Mouse (Mus musculus) cerebellum, postnatal 4 days (tissue): ENCODE results near the gene Gpr162.
"Not testable (repeated sequence)": the region's sequence is repeated elsewhere in the genome, so short reads cannot be mapped to it uniquely, and the experiment has no call there.

Experiments used
- DNase-seq, 2 experiments: peaks; one replicate each; pipeline ENCODE4 v3.0.0; 2022; ENCODE audit warnings: low spot score in 2 of 2, mixed read lengths in 1 of 2

The Gpr162 gene

DNA sequence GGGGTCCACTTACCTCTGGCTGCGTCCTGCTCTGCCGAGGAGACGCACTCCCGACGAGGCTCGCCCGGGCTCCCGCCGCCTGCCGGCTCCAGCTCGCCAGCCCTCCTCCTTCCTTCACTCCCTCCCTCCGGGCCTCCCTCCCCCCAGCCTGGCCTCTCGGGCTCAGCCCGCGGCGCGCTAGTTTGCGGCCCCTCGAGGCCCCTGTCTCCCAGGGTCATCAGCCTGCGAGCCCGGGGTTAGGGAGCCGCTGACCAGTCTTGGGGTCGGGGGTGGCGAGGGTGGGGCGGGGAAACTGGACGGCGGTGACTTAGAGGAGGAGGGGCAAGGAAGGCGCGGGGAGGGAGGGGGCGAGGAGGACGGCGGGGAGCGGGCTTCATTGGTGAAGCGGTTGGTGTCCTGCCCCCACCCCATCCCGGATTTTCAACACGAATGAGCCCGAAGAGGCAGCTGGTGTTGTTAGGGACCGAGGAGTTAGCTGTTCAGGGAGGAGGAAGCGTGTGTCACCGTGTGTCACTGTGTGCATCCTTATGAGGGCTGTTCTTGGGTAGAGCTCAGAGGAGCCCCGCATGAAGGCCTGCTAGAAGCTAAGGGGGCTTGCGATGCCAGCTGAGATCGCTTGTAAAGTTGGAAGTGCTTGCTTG lies at the start of gene Gpr162:
Gpr162 (minus strand) TSS at position 326 of the 641 bp plus-strand sequence.
- DNase-seq, result peak in 1 of 2 experiments; percentile 63

DNA sequence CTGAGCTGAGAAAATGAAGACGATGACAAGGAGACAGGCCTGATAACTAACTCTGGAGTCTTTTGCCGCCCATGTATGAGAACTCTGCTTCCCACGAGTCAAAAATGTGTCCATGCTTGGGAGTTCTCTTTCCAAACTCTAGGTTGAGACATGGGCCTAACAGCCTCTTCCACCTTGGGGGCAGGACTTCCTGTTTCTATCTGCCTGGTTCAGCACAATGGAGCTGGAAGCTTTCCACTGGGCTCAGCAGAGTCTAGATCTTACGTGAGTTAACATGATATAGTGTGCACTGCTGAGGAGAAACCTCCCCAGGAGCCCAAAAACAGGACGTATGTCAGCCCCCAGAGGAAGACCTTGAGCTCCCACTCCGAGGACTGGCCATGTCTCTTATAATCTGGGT lies 49.4 kb upstream of the Gpr162 start:
- no peak for DNase-seq

DNA sequence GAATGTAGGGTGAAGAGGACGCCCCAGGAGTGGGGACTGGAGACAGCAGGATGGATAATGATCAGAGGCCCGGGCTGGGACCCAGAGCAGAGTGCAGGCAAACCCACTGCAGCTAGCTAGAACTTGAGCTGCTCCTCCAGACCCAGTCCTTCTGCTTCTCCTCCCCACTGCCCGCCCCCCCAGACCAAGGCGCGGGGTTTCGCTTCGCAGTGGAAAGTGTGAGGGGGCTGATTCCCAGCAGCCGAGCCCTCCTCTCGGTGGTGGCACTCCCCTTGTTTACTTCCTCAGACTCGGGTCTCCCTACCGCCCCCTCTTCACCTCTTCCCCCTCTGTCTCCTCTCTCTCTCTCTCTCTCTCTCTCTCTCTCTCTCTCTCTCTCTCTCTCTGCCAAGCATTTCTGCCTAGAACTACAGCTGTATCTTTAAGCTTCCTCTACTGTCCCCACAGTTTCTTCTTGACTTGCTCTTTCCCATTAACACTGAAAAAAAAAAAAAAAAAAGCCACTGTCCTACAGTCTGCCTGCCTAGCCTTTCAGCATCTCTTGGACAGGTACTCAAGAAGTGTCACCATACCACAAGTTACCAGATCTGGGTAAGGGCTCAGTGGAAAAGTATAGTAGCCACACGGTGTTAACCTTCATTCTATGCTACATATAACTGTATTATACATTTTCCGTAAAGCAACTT lies 47.9 kb upstream of the Gpr162 start, which contains the start of gene Lag3:
Lag3 (minus strand) TSS at position 173 of the 686 bp plus-strand sequence.
- DNase-seq, result no peak

DNA sequence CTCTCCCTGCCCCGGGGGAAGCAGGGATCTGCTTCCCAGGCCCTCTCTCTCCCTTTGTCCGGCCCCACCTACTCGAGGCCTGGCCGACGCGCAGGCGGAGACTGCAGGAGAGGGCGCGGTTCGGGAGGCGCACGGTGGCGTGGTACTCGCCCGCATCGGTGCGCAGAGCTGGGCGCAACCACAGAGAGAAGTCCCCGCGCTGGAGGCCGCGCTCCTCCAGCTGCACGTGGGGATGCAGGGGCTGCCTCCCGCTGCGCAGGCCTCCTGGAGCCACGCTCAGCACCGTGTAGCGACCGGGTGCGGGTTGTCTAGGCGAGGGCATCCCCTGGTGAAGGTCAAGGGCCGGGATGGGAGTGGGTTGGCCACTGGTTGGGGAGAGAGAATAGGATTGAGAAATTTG lies 46.2 kb upstream of the Gpr162 start:
- DNase-seq, result no peak

DNA sequence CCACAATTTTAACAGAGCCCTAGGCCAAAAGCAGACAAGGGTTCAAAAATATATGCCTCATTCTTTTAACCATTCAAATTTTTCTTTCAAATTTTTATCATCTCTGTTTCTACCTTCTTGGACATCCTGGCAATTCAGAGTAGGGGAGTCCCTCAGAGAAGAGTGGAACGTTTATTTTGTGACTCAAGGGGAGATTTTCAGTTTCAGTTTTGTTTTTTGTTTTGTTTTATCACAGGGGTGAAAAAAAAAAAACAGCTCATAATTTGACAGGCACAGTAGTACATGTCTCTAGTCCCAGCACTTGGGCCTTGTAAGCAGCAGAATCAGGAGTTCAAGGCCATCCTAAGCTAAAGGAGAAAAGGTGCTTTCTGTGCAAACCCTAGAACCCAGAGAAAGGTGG lies 44.0 kb upstream of the Gpr162 start:
- no peak for DNase-seq

DNA sequence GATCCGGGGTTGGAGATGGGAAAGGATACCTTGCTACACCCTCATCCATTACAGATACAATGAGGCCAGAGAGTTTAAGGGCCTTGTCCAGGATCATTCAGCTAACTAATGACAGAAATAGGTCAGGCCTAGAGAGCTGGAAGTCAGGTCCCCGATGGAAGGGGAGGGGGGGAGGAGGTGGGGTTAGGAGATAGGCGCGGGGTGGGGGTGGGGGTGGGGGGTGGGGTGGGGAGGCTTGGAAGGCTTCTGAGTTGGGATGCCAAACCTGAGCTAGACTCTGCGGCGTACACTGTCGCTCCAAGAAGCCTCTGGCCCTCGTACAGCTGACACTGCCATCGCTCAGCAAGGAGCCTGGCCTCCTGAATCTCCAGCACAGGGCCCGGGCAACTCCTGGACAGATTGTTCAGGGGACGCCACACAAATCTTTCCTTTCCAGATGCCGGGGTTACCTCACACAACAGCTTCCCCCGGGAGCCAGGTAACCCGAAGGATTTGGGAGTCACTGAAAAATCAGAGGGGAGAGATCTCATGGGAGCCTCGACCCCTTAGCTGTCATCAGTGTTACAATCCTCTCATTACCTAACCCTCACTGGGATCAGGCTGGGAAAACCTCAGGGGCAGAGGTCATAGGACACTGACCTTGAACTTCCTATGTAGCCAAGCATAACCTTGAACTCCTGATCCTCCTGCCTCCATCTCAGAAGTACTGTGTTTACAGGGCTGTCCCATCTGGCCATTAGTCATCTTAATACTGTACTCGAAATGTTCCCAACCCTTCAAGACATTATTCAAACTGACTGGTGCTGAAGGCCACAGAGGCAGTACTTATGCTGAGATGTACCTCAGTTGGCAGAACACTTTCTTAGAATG lies 41.4 kb upstream of the Gpr162 start:
- DNase-seq, result no peak

DNA sequence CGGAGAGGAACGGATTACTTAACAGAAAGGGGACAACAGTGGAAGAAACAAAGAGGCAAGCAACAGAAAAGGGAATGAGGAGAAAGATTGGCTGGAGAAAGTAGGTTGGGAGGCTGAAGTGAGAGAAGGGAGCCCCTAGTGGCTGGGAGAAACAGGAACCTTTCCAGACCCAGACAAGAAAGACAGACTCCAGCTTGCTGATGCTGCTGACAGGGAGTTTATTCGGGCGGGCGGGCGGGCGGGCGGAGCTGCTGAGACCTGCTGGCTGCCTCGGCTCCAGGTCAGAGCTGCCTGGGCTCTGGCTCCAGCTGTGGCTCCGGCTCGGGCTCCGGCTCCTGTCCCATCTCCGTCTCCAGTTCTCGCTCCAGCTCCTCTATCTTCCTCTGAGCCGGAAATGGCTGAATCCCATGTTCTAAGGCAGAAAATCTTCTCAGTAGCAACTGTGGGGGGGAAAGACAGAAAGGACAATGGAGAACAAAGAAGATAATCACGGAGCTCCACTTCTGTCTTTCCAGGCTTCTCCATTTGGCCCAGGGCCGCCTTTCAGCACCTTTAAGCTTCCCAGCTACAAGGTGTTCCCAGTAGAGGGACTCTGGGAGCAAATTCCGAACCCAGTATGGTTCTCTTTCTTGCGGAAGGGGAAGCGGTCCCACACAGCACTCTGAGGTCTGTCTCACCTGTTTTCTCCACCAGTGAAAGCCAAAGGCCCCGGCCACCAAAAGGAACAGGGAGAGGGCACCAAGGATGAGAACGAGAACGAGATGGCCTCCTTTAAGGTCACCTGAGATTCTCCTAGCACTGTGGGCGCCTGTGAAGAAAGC lies 40.6 kb upstream of the Gpr162 start:
- DNase-seq, result peak in 1 of 2 experiments; percentile 71

DNA sequence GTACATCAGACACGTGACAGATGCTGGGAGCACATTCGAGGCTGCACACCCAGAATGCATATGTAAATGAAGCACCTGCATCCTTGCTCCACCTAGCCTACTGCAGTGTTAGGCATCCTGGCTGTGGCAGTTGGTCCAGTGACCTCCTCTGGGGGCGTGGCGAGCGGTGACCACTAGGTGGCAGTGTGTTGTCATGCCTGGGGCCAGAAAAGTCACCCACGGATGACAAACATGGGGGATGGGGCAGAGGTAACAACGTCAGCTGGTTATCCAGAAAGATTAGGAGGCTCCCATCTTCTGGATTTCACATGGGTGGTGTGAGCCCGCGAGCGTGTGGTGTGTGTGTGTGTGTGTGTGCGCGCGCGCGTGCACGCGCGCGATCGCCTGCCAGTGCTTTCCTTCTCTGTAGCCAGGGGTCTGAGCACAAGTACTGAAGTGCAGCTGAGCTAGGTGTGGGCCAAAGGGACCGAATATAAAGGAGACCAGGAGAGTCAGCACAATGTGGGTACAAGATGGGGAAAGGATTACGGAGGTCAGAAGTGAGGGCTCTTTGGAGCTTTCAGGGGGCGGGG lies 39.9 kb upstream of the Gpr162 start:
- DNase-seq, result peak; percentile 98 to 99

DNA sequence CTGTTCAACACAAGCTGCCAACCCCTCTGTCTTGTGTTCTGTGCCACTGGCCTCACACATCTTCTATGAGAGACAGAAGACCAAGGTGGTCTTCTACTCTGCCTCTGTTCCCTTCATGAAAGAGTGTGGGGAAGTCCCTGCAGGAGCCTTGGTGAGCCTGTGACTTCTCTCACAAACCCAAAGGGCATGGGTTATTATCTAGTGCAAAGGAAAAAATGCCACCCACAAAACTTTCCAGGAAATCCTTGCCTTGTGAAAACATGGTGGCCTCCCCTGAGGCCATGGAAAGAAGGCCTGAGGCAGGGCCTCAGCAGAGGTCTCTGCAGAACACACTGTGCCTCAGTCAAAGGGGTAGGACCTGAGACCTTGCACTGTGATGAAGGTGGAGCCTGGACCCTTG lies 38.1 kb upstream of the Gpr162 start:
- DNase-seq, result no peak

DNA sequence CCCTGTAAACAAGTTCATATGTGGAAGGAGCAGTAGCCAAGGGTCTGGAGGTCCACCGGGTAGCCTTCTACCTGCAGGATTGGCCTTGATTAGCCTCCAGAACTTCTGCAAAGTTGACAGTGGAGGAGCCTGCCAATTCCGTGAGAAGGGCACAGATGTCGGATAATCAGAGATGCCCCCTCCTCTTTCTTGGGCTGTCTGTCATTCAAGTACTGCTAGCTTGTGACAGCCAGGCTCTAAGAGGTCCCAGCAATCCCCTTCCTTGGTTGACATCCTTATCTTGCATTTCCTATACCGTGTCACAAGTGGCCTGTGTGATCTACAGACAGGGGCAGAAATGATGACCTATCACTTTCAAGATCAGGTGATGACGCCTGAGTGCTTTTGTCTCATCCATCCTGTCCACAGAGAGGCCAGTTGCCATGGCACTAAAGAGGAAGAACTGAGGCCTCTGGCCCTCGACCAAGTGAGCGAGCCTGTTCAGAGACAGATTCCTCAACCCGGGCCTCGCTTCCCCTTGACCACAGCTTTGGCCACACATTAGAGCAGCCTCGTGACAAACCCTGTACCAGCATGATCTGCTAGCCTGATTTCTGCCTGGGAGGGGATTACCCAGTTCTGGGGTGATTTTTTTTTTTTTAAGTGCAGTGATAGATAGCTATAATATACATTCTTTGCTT lies 37.2 kb upstream of the Gpr162 start:
- peak in 1 of 2 experiments; percentile 44 for DNase-seq

DNA sequence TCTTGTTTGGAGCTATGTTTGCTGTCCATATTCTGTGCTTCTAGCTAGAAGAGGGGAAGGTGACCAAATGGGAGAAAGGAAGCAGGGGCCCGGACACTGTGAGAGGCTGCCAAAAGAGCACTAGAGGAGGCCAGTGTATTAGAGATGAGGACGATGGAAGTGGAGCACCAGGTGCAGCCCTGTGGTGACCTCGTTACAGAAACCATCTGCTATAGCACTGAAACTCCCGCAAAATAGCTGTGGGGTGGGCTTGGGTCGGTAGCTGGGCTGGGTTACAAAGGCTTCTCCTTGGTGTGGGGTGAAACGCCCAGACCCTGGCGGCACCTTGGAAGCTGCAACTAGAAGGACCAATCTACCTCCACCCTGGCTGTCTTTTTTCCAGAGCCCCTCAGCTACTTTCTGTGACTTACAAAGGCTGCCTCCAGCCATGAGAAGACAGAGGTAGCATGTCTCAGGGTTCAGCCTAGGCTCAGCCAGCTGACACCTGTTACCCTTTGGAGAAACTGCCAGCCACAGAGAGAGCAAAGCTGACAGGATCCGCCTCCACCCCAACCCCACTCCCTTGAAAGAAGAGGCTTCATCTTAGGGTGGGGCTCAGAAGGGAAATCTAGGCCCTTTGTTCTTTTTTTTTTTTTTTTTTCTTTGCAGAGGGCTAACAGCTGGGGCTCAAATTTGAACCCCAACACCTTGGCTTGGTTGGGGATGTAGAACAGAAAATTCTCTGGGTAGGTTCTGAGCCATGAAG lies 36.4 kb upstream of the Gpr162 start:
- no peak for DNase-seq

DNA sequence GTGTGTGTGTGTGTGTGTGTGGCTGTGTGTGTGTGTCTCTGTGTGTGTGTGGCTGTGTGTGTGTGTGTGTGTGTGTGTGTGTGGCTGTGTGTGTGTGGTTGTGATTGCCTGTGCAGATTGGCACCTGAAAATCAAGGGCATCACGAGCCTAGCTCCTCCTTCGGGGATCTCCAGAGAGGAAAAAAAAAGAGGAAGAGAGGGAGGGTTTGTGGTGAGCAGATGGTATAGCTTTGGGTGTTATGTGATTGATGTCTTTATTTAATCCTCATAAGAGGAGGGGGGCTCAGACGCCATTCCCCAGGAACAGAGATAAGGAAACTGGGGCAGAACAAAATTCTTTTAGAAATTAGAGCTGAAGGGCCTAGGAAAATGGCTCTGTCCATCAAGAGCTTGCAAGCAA lies 34.6 kb upstream of the Gpr162 start:
- DNase-seq, result no peak

DNA sequence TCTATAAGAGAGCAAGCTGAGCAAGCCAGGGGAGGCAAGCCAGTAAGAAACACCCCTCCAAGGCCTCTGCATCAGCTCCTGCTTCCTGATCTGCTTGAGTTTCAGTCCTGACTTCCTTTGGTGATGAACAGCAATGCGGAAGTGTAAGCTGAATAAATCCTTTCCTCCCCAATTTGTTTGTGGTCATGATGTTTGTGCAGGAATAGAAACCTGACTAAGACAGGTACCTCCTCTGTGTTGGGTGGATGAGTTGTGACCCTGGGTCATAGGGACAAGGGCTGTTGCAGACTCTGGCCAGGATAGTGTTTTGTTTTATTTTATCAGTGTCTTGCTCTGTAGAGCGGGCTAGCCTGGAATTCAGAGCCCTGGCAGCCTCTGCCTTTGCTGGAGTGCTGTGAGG lies 30.3 kb upstream of the Gpr162 start:
- DNase-seq, result not testable (repeated sequence)

DNA sequence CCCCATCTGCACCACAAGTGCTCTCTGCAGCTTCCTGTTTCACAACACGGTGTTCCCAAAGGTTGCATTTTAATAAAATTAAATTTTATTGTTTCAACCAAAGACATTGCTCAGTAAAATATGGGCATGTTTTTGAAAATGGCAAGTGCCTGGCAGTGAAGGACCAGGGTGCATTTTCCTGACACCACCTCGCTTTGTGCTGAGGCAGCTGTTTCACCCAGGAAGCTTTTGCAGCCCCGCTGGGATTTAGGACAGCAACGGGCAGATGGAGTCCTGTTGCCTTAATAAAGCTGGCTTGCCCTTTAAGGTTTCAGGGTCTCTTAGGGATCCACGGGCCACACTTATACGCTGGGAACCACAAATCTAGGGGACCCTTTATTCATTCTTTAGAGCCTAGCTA lies 27.2 kb upstream of the Gpr162 start:
- no peak for DNase-seq

DNA sequence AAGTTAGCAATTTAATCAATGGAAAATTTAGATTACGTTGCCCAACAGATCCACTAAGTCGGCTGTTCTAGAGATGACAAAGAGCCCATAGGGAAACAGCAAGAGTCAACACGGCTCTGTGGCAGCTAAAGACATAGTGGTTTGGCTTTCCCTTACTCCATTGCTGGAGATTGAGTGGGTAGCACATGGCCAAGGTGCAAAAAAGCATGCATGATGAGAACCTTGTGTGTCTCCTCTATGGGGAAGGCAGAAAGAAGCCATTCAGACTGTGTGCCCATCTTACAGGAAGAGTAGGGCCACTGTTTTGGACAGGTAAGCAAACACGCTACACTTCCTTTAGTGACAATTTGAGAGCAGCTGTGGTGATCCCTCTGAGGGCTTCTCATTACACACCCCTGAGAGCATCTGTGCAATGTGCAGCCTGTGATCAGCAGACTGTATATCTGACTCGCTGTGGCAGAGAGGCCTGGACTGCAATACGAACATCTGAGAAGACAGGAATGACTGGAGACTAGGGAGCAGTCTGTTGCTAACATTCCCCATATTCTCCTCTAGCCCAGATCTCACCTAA lies 24.9 kb upstream of the Gpr162 start:
- no peak for DNase-seq

DNA sequence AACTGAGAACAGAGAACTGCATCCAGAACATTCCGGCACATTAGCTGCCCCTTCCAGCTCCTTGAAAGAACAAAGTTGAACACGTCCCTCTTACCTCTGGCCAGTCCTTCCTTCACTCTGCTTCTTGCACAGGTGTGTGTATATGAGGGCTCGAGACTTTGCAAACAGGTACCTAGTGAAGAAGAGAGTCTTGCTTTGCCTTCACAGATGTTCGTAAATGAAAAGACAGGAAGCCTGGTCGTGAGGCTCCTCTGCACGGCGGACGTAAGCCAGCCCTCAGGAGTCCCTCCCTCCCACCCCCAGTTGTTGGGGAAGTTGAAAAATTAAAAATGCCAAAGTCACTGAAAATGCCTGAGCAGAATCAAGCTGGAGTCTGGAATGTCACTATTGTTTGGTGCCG lies 24.2 kb upstream of the Gpr162 start, which contains the start of gene Cd4:
Cd4 (minus strand) TSS at position 236 of the 400 bp plus-strand sequence.
- DNase-seq, result no peak

DNA sequence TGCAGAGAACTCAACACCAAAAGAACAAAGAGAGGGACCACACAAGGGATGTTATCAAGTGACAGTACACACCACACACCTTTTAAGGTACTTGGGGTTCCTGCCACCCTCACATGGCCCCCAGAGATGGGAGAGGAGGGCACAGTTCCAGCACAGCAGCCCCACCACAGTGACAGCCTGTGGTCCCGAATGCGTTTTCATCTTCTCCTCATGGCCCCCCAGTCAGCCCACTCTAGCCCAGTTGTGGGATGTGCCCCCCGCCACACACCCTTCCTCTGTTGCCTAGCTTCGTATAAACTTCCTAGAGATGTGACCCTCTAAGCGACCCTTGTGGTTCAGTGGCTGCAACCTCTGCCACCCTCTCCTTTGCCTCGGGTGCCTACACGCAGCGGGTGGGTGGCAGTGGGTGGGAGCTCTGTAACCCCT lies 22.2 kb upstream of the Gpr162 start:
- DNase-seq, result no peak

DNA sequence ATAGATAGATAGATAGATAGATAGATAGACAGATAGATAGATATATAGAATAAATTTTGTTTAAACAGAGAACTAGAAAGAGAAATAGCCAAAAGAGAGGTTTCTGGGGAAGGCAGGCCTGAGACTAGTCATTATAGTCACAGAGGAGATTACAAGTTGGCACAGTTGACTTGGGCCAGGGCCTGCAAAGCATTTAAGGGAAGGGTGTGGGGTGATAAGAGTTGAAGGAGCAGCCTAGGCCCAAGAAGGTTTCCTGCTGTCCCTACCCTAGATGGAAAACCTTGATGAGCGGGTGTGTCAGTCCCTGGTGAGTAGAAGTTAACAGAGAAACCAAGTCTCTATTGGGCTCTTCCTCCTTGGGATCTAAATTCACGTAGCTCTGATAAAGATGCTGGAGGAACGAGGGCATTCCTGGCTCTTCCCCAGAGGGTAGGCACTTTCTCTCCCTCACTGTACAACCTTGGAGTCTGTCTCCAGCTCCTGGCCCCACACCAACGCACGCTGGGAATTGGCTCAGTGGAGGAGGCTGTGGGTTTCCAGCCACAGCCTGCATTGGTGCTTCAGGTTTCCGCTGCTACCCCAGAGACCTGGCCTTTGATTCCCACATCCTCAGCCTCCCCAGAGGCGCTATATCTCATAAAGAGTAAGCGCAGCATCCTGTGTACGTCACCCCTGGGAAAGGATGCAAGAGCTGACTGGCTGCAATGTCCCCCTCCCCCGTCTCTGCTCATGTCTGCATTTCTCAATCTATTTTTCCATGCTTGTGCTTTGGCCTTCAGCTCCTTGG lies 21.1 kb upstream of the Gpr162 start:
- no peak for DNase-seq

DNA sequence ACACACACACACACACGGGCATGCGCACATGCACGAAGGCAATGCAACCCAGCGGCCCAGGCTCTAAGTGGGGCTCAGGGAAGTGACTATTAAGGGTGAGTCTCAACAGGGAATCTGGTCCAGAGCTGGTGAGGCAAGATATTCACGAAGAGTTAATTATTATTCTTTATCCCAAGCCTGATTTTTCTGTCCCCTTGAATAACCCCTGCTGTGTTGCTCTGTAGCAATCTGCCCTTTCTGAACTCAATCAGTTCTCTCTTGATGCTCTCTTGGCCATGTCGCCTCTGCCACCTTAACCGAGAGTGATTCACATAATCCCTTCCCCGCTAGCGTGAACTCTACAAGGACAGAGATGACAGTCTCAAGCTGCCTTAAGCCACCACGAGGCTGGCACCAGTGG lies 19.6 kb upstream of the Gpr162 start:
- DNase-seq, result no peak
